Mouse (Mus musculus) ZHBTc4 (cell line): ENCODE results near the gene Nat9.
A peak's percentile ranks its signal among the peaks of the same experiment; 100 is the strongest.

Source experiments
- DNase-seq: peaks from one replicate; pipeline ENCODE4 v3.0.0-alpha.2; 2011; ENCODE audit warnings: low read depth, low spot score

Gene Nat9

GRCm38 (mm10) chr11:115155053-115155634, 32.5 kb downstream of the Nat9 start:
- DNase-seq, result no peak

DNA sequence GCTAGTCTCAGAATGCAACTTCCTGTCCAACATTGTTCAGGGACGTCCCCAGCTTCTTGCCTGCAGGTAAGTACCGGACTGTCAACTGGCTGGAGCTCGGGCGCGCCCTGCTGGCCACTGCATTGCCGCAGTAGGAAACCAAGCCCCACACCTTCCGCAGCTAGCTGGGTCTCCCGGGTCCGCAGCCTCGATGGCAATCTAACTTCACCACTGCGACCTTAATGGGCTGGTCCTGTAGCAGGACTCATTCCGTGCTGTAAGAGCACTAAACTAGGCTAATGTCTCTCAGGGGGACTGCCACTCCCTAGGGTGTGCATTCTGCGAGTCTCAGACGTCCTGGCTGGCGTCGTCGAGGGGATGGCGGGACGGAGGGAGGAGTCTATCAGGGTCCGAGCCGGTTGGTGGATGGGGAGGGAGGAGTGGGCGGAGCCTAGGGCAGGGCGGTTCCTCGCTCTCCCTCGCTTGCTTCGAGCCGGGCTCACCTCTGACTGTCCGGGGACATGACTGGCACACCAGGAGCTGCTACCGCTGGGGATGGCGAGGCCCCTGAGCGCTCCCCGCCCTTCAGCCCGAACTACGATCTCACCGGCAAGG, 33.9 kb downstream of the Nat9 start:
- DNase-seq, result peak; percentile 96

DNA sequence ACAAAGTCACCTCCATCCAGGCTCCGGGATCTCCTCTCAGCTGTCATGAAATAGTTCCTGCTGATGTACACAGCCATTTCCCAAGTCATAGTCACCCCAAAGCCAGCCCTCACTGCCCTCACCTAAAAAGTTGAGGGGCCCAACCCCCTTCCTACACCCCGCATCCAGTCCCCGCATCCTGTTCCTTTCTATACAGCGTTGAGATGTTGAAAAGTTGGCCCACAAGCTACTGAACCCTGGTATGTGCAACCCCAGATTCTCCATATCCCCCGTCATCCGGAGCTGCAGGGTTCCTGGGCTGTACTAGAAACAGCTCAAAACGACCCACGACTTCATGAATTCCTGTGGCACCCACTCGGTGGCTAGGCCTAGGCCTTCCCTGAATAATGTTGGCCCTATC, 34.6 kb downstream of the Nat9 start:
- DNase-seq, result no peak

DNA sequence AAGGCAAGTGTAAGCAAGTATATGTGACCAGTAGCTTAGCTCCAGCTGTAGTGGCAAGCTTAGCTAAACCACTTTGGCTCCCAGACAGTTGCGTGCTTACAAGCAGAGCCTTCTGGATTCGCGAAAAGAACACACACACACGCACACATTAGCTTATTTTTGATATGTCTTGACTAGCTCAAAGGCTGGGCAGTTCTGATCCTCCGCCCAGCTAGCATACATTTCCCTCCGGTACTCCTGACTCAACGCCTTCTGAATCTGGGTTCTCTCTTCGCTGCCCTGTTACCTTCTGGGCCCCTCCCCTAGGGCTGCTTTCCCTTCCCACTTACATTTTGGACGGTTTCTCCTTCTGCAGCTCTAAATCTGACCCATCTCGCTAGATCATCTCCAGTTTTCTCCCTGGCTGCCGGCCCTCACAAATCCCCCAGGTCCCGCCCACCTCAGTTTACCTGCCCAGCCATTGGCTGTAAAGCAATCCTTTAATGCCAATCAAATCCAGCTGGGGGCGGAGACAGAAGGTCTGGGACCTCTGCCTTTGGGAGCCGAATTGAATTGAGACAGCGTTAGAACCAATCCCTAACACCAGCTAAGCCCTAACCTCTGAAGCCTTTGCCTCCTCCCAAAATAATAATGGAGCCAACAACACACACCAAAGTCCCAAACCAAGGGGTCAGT, 35.8 kb downstream of the Nat9 start:
- peak; percentile 93 for DNase-seq

- DNase-seq, result no peak
Observed at GRCm38 (mm10) chr11:115150741-115151254, 36.9 kb downstream of the Nat9 start.

- no peak for DNase-seq
Observed at GRCm38 (mm10) chr11:115147813-115148212, 39.8 kb downstream of the Nat9 start.

- DNase-seq, result no peak
Observed at GRCm38 (mm10) chr11:115141970-115142369, 45.7 kb downstream of the Nat9 start.

- DNase-seq, result no peak
Observed at GRCm38 (mm10) chr11:115138597-115139262, 48.9 kb downstream of the Nat9 start.

GRCm38 (mm10) chr11:115133800-115134199, 53.9 kb downstream of the Nat9 start, which contains the start of gene Cd300lf:
Cd300lf (minus strand) TSS chr11:115133992.
- DNase-seq, result no peak
